Mouse (Mus musculus): ENCODE measurements around the gene Zfp965. TPM values are rescaled to one million over a fixed set of nuclear protein-coding genes. Genes with fewer than 3 reads are reported as not detected.

Zfp965 gene
- 5.8 TPM for polyA plus RNA-seq (2017; shearing (Covaris generic))

DNA sequence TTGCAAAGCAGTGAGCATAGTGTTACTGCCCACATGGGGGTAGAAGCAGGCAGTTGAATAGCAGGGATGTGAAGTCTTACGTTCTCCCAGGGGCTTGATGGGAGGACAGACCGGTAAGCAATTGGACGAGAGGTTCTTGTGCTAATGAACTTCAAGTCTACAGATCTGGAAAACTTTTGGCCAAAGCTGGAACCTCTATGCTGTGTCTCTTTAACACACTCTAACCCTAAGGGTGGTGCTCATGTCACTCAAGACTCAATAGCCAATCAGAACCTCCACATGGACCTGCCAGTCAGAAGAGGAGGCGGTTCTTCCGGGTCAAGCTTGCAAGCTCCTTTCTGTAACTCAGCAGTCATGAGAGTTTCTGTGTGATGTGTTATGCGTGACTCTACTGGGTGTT, at the start of gene Zfp965:
Gene Zfp965 (plus strand): TSS at position 301 of the 400 bp plus-strand sequence.

DNA sequence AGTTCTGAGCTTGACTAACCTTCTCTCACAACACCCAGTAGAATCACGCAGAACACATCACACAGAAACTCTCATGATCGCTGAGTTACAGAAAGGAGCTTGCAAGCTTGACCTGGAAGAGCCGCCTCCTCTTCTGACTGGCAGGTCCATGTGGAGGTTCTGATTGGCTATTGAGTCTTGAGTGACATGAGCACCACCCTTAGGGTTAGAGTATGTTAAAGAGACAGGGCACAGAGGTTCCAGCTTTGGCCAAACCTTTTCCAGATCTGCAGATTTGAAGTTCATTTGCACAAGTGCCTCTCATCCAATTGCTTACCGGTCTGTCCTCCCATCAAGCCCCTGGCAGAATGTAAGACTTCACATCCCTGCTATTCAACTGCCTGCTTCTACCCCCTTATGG, 34.1 kb upstream of the Zfp965 start, which contains the start of gene Gm4724:
Gene Gm4724 (minus strand): TSS at position 101 of the 400 bp plus-strand sequence.

Other genes with a start within 250 kb of the Zfp965 start
- 5.8 TPM for gene Gm14440, start 194.9 kb upstream of the Zfp965 start, polyA plus RNA-seq (2017; shearing (Covaris generic))
- 15.7 TPM for gene Gm4631, start 131.8 kb upstream of the Zfp965 start, polyA plus RNA-seq (2017; shearing (Covaris generic))
- gene Zfp968, start 97.5 kb upstream of the Zfp965 start, polyA plus RNA-seq (2017; shearing (Covaris generic)) = 2.3 TPM
- 8.6 TPM for gene Gm4724, start 34.2 kb upstream of the Zfp965 start, polyA plus RNA-seq (2017; shearing (Covaris generic))
- 11.4 TPM for gene Gm11007, start 174.0 kb downstream of the Zfp965 start, polyA plus RNA-seq (2017; shearing (Covaris generic))
- not detected for gene Zfp969, start 233.7 kb downstream of the Zfp965 start, polyA plus RNA-seq (2017; shearing (Covaris generic))